Mouse (Mus musculus) mouse embryonic stem cell (cell line): ENCODE data around the gene Tnnc1.

Experiments used
- in situ Hi-C, 2 experiments: fragments of 300-500 bp; cut with MboI; formaldehyde crosslinking; loops; 1 replicate in 1 of 2; 3 replicates in 1 of 2; pipeline ENCODE4 v1.14.3; 2019 to 2020; ENCODE audit warnings: low sequenced_read_pairs in 2 of 2, low pct_unique_long_range_greater_than_20kb in 1 of 2, mixed read lengths in 1 of 2; ENCODE audit not compliant: unreplicated experiment in 1 of 2

The Tnnc1 gene

GRCm38 (mm10) chr14:31181512-31181911, 26.6 kb upstream of the Tnnc1 start:
- in situ Hi-C loops: no loop called here

- in situ Hi-C loops: no loop called here
Measured at GRCm38 (mm10) chr14:31182786-31183290, 25.3 kb upstream of the Tnnc1 start.

GRCm38 (mm10) chr14:31183541-31183940, 24.6 kb upstream of the Tnnc1 start:
- in situ Hi-C loops: no loop called here

GRCm38 (mm10) chr14:31184195-31184594, 23.9 kb upstream of the Tnnc1 start:
- in situ Hi-C loops: no loop called here

- in situ Hi-C loops: no loop called here
Measured at GRCm38 (mm10) chr14:31186656-31187055, 21.5 kb upstream of the Tnnc1 start.

- in situ Hi-C loops: no loop called here
Measured at GRCm38 (mm10) chr14:31188771-31189181, 19.3 kb upstream of the Tnnc1 start.

- in situ Hi-C loops: no loop called here
Measured at GRCm38 (mm10) chr14:31189348-31189747, 18.8 kb upstream of the Tnnc1 start.

- in situ Hi-C loops: no loop called here
Measured at GRCm38 (mm10) chr14:31191936-31192335, 16.2 kb upstream of the Tnnc1 start.

GRCm38 (mm10) chr14:31193791-31194190, 14.3 kb upstream of the Tnnc1 start:
- in situ Hi-C loops: no loop called here

- in situ Hi-C loops: no loop called here
Measured at GRCm38 (mm10) chr14:31194441-31194840, 13.7 kb upstream of the Tnnc1 start.

- in situ Hi-C loops: no loop called here
Measured at GRCm38 (mm10) chr14:31194891-31195513, 13.1 kb upstream of the Tnnc1 start.

- in situ Hi-C loops: no loop called here
Measured at GRCm38 (mm10) chr14:31195521-31195920, 12.6 kb upstream of the Tnnc1 start.

GRCm38 (mm10) chr14:31195968-31196367, 12.1 kb upstream of the Tnnc1 start:
- in situ Hi-C loops: no loop called here

GRCm38 (mm10) chr14:31197547-31198516, 10.3 kb upstream of the Tnnc1 start:
- in situ Hi-C loops: no loop called here

GRCm38 (mm10) chr14:31199599-31199998, 8.5 kb upstream of the Tnnc1 start:
- in situ Hi-C loops: no loop called here

GRCm38 (mm10) chr14:31200038-31200437, 8.1 kb upstream of the Tnnc1 start:
- in situ Hi-C loops: no loop called here

- in situ Hi-C loops: no loop called here
Measured at GRCm38 (mm10) chr14:31204844-31205243, 3.3 kb upstream of the Tnnc1 start.

- in situ Hi-C loops: no loop called here
Measured at GRCm38 (mm10) chr14:31205244-31205561, 2.9 kb upstream of the Tnnc1 start.

GRCm38 (mm10) chr14:31205562-31206467, 2.3 kb upstream of the Tnnc1 start:
- in situ Hi-C loops: no loop called here
